In genomic region chr3:52100926-52101325, GRCm38 (mm10) we compare ENCODE assay signal across 8 mouse cellular contexts. TPM values are rescaled to one million over a fixed set of nuclear protein-coding genes. Genes with fewer than 3 reads are reported as not detected.
DNase-seq lines count a peak whose midpoint lies in the region; ATAC-seq and TF ChIP-seq lines count a peak whose summit lies in the region.

No protein-coding gene starts in this region.

- H3K9me3 ChIP-seq in heart, embryonic 16.5 days (replicated peaks; ENCODE audit: control insufficient read depth, low read length), result peaks cover 4% of the 10 kb centered on the region
- H3K9me3 ChIP-seq in embryonic facial prominence, embryonic 10.5 days, result no peaks in the 10 kb centered on the region
- no peaks in the 10 kb centered on the region for H3K9me3 ChIP-seq in hindbrain, embryonic 14.5 days (ENCODE audit: control insufficient read depth, low read length)
- no peaks in the 10 kb centered on the region for H3K9me3 ChIP-seq in midbrain, embryonic 11.5 days (ENCODE audit: control insufficient read depth, low read length)

- H3K4me3 ChIP-seq in heart, embryonic 16.5 days (ENCODE audit: low read length), result no peak overlapping the region
- peak overlapping the region; percentile 93 for H3K4me3 ChIP-seq in embryonic facial prominence, embryonic 10.5 days
- peak overlapping the region; percentile 85 for H3K4me3 ChIP-seq in hindbrain, embryonic 14.5 days (replicated peaks; ENCODE audit: low read length)
- H3K4me3 ChIP-seq in midbrain, embryonic 11.5 days (ENCODE audit: low read depth, low read length), result no peak overlapping the region
- H3K4me3 ChIP-seq in kidney, adult 2 months (ENCODE audit: insufficient read depth, low read depth, low read length), result no peak overlapping the region

- H3K9ac ChIP-seq in heart, embryonic 16.5 days (ENCODE audit: low read length), result peak overlapping the region; percentile 90
- H3K9ac ChIP-seq in hindbrain, embryonic 14.5 days, result peak overlapping the region; percentile 89
- peak overlapping the region; percentile 98 for H3K9ac ChIP-seq in midbrain, embryonic 11.5 days (ENCODE audit: low read length)

- TF ChIP-seq CTCF in kidney, adult 2 months (conservative IDR thresholded peaks at IDR 0.05; ENCODE audit: insufficient read depth, insufficient read length, low read depth, low read length), result no peak

- peaks cover 6% of the 10 kb centered on the region for H3K4me1 ChIP-seq in heart, embryonic 16.5 days (ENCODE audit: control insufficient read depth, insufficient read depth, low read length)
- peaks cover 40% of the 10 kb centered on the region for H3K4me1 ChIP-seq in embryonic facial prominence, embryonic 10.5 days
- H3K4me1 ChIP-seq in hindbrain, embryonic 14.5 days (replicated peaks; ENCODE audit: control insufficient read depth, insufficient read depth, low read length), result peaks cover 5% of the 10 kb centered on the region
- H3K4me1 ChIP-seq in midbrain, embryonic 11.5 days (ENCODE audit: control insufficient read depth, insufficient read depth, low read length), result peaks cover 6% of the 10 kb centered on the region; the same call in 1 of the 2 replicates
- 0 out of 2 replicates have a peak, but pooled peaks cover 3% of the 10 kb centered on the region for H3K4me1 ChIP-seq in kidney, adult 2 months (ENCODE audit: control insufficient read depth, insufficient read depth, low read length)

- no peak for TF ChIP-seq POLR2A in kidney, adult 2 months (IDR thresholded peaks at IDR 0.05; ENCODE audit: low read depth, low read length)

- no peaks in the 10 kb centered on the region for H3K36me3 ChIP-seq in heart, embryonic 16.5 days (ENCODE audit: control insufficient read depth, insufficient read depth)
- peaks cover 8% of the 10 kb centered on the region; the same call in 1 of the 2 replicates for H3K36me3 ChIP-seq in embryonic facial prominence, embryonic 10.5 days (replicated peaks)
- H3K36me3 ChIP-seq in hindbrain, embryonic 14.5 days (replicated peaks; ENCODE audit: control insufficient read depth, insufficient read depth), result no peaks in the 10 kb centered on the region
- H3K36me3 ChIP-seq in midbrain, embryonic 11.5 days (ENCODE audit: control insufficient read depth, insufficient read depth, low read length), result no peaks in the 10 kb centered on the region
- H3K36me3 ChIP-seq in kidney, adult 2 months (ENCODE audit: control insufficient read depth, insufficient read depth, low read length), result no peaks in the 10 kb centered on the region

- ATAC-seq in heart, embryonic 16.5 days (replicated peaks; ENCODE audit: extremely low read depth, insufficient read depth, low FRiP score), result no peak
- no peak for ATAC-seq in hindbrain, embryonic 14.5 days (ENCODE audit: low FRiP score)
- ATAC-seq in midbrain, embryonic 11.5 days (ENCODE audit: low FRiP score), result no peak

- peak overlapping the region; percentile 99 for H3K27ac ChIP-seq in heart, embryonic 16.5 days (ENCODE audit: low read length)
- peak overlapping the region; percentile 97 for H3K27ac ChIP-seq in embryonic facial prominence, embryonic 10.5 days (replicated peaks)
- peak overlapping the region; percentile 99 for H3K27ac ChIP-seq in hindbrain, embryonic 14.5 days
- peak overlapping the region; percentile 99 for H3K27ac ChIP-seq in midbrain, embryonic 11.5 days (ENCODE audit: low read depth, low read length)
- no peak overlapping the region for H3K27ac ChIP-seq in kidney, adult 2 months (ENCODE audit: insufficient read depth, low read depth, low read length)

- intact Hi-C loops in gastrocnemius, postnatal 36 days (cut with DNase I), result loop anchor here (5.0 kb wide), 2 partner anchors 54 to 96 kb away; no protein-coding TSS in a partner anchor

- no peak for DNase-seq in heart, adult 9 months (ENCODE audit: low spot score in 2 of 2)
- DNase-seq in embryonic facial prominence, embryonic 10.5 days (ENCODE audit: low spot score), result no peak
- peak; percentile 37 for DNase-seq in hindbrain, embryonic 14.5 days (ENCODE audit: low spot score)
- peak; percentile 87 for DNase-seq in midbrain, embryonic 11.5 days (ENCODE audit: low spot score, missing footprints)
- DNase-seq in gastrocnemius, postnatal 36 days, result no peak
- DNase-seq in gastrocnemius, postnatal 25 days, result no peak
- DNase-seq in kidney, adult 2 months, result no peak

- 36% methylated on average over 9 of the region's 9 CpGs for WGBS in heart, embryonic 16.5 days
- WGBS in embryonic facial prominence, embryonic 10.5 days, result 55% methylated on average over 9 of the region's 9 CpGs
- 29% methylated on average over 9 of the region's 9 CpGs for WGBS in hindbrain, embryonic 14.5 days
- WGBS in midbrain, embryonic 11.5 days, result 40% methylated on average over 9 of the region's 9 CpGs
- WGBS in kidney, adult 2 months, result 54% methylated on average over 9 of the region's 9 CpGs

- H3K4me2 ChIP-seq in heart, embryonic 16.5 days (ENCODE audit: low read depth, low read length), result peak overlapping the region; percentile 79
- peak overlapping the region; percentile 86 for H3K4me2 ChIP-seq in hindbrain, embryonic 14.5 days (replicated peaks)
- H3K4me2 ChIP-seq in midbrain, embryonic 11.5 days, result peak overlapping the region; percentile 83

- no peaks in the 10 kb centered on the region for H3K27me3 ChIP-seq in heart, embryonic 16.5 days (ENCODE audit: control insufficient read depth, insufficient read depth, low read length)
- H3K27me3 ChIP-seq in embryonic facial prominence, embryonic 10.5 days (replicated peaks; ENCODE audit: low read depth, poor library complexity, severe bottlenecking), result no peaks in the 10 kb centered on the region
- H3K27me3 ChIP-seq in hindbrain, embryonic 14.5 days (ENCODE audit: control insufficient read depth, insufficient read depth, low read length), result no peaks in the 10 kb centered on the region
- no peaks in the 10 kb centered on the region for H3K27me3 ChIP-seq in midbrain, embryonic 11.5 days (ENCODE audit: control insufficient read depth, insufficient read depth, low read length)
- H3K27me3 ChIP-seq in kidney, adult 2 months (replicated peaks; ENCODE audit: control insufficient read depth, insufficient read depth, low read length), result no peaks in the 10 kb centered on the region

RNA-seq across cellular contexts. Expression of gene Maml3, which starts 4.0 kb away (rescaled TPM):
- 2.6 and 3.1 TPM in 2 replicates for polyA plus RNA-seq in heart, embryonic 16.5 days (2015; fragmentation: Nextera tagmentation; extraction: Ambion mirVana)
- polyA plus RNA-seq in embryonic facial prominence, embryonic 10.5 days (2016; fragmentation: Nextera tagmentation; extraction: Ambion mirVana), result 5.5 and 6.0 TPM in 2 replicates
- 6.6 and 8.0 TPM in 2 replicates for polyA plus RNA-seq in hindbrain, embryonic 14.5 days (2014; fragmentation: Nextera tagmentation; extraction: Ambion mirVana)
- 5.3 and 6.1 TPM in 2 replicates for polyA plus RNA-seq in midbrain, embryonic 11.5 days (2014; fragmentation: Nextera tagmentation; extraction: Ambion mirVana)
- 1 to 10 TPM; 1.9 to 2.6 TPM for total RNA-seq in gastrocnemius, postnatal 36 days (2021)
- 1 to 10 TPM; 2.4 to 2.5 TPM for total RNA-seq in gastrocnemius, postnatal 25 days (2021)
- polyA plus RNA-seq in kidney, adult 2 months (2012; rRNA removed), result 3.6 and 3.7 TPM in 2 replicates

Comparison
In these comparisons a context has a peak if more than half of its experiments do, and no peak if none do; other contexts are left out.
1. H3K4me3 ChIP-seq: peak in embryonic facial prominence, embryonic 10.5 days (single experiment) and hindbrain, embryonic 14.5 days (single experiment); none in heart, embryonic 16.5 days (single experiment), midbrain, embryonic 11.5 days (single experiment) and kidney, adult 2 months (single experiment).
2. DNase-seq: peak in hindbrain, embryonic 14.5 days (single experiment) and midbrain, embryonic 11.5 days (single experiment); none in heart, adult 9 months (0 of 2), embryonic facial prominence, embryonic 10.5 days (single experiment), gastrocnemius, postnatal 36 days (0 of 2), gastrocnemius, postnatal 25 days (single experiment) and kidney, adult 2 months (single experiment).
3. Peak in every context shown above with its lines, with median percentiles within 50 percentile points of each other: H3K4me2 ChIP-seq and H3K9ac ChIP-seq.